Mouse (Mus musculus) MN1 (cell line): ENCODE data around the gene Fam114a2.

Source experiments
- DNase-seq: peaks from one replicate; pipeline ENCODE4 v3.0.0-alpha.2; 2016; ENCODE audit warnings: low spot score

The Fam114a2 gene

GRCm38 (mm10) chr11:57518751-57519148 lies 333 bp upstream of the Fam114a2 start:
- no peak for DNase-seq

GRCm38 (mm10) chr11:57516946-57517441 lies 1.4 kb downstream of the Fam114a2 start:
- no peak for DNase-seq

- DNase-seq = no peak
Measured at GRCm38 (mm10) chr11:57515218-57515617, 3.2 kb downstream of the Fam114a2 start.

- DNase-seq = no peak
Measured at GRCm38 (mm10) chr11:57506899-57507298, 11.5 kb downstream of the Fam114a2 start.

- DNase-seq = no peak
Measured at GRCm38 (mm10) chr11:57503155-57503554, 15.3 kb downstream of the Fam114a2 start.

GRCm38 (mm10) chr11:57498215-57498614 lies 20.2 kb downstream of the Fam114a2 start:
- DNase-seq = no peak

GRCm38 (mm10) chr11:57497701-57498100 lies 20.7 kb downstream of the Fam114a2 start:
- DNase-seq = no peak

- peak; percentile 60 for DNase-seq
Measured at GRCm38 (mm10) chr11:57496462-57497039, 21.9 kb downstream of the Fam114a2 start.

GRCm38 (mm10) chr11:57488436-57488835 lies 30.0 kb downstream of the Fam114a2 start:
- DNase-seq = no peak

- no peak for DNase-seq
Measured at GRCm38 (mm10) chr11:57478077-57478476, 40.3 kb downstream of the Fam114a2 start.

- peak; percentile 54 for DNase-seq
Measured at GRCm38 (mm10) chr11:57475119-57475518, 43.3 kb downstream of the Fam114a2 start.

- no peak for DNase-seq
Measured at GRCm38 (mm10) chr11:57474296-57474941, 44.0 kb downstream of the Fam114a2 start.

- DNase-seq = no peak
Measured at GRCm38 (mm10) chr11:57470979-57471378, 47.4 kb downstream of the Fam114a2 start.

GRCm38 (mm10) chr11:57470056-57470455 lies 48.4 kb downstream of the Fam114a2 start:
- no peak for DNase-seq

GRCm38 (mm10) chr11:57468706-57469105 lies 49.7 kb downstream of the Fam114a2 start:
- no peak for DNase-seq

- peak; percentile 49 for DNase-seq
Measured at GRCm38 (mm10) chr11:57467159-57468110, 51.0 kb downstream of the Fam114a2 start.

- no peak for DNase-seq
Measured at GRCm38 (mm10) chr11:57465844-57466243, 52.6 kb downstream of the Fam114a2 start.

GRCm38 (mm10) chr11:57465025-57465424 lies 53.4 kb downstream of the Fam114a2 start:
- no peak for DNase-seq

GRCm38 (mm10) chr11:57459759-57460158 lies 58.7 kb downstream of the Fam114a2 start:
- peak; percentile 29 for DNase-seq

- DNase-seq = no peak
Measured at GRCm38 (mm10) chr11:57454421-57454820, 64.0 kb downstream of the Fam114a2 start.

- DNase-seq = no peak
Measured at GRCm38 (mm10) chr11:57445237-57445962, 73.0 kb downstream of the Fam114a2 start.

GRCm38 (mm10) chr11:57434153-57434552 lies 84.3 kb downstream of the Fam114a2 start:
- DNase-seq = no peak
